Mouse (Mus musculus) embryonic facial prominence, embryonic 14.5 days (tissue): ENCODE measurements around the gene Mtx1. TPM values are rescaled to one million over a fixed set of nuclear protein-coding genes. Genes with fewer than 3 reads are reported as not detected.

Experiments used
- ATAC-seq: fragments of 200-750 bp; cut with Nextera tagmentation; 2 replicates; pipeline ENCODE4 v1.8.0; 2017; ENCODE audit warnings: low read depth, moderate number of reproducible peaks, moderate TSS enrichment
- DNase-seq: peaks from one replicate; pipeline ENCODE4 v3.0.0-alpha.2; 2015; ENCODE audit warnings: low spot score
- H3K27ac ChIP-seq: fragments of 300-500 bp; sonication (generic); replicated peaks from 2 replicates; pipeline ENCODE4 v1.5.1; 2014; ENCODE audit warnings: low read depth, mild to moderate bottlenecking, low read length, moderate library complexity
- H3K27me3 ChIP-seq: fragments of 300-500 bp; sonication (generic); replicated peaks from 2 replicates; pipeline ENCODE4 v1.6.1; 2014; ENCODE audit warnings: low read length; ENCODE audit not compliant: control insufficient read depth, insufficient read depth
- H3K36me3 ChIP-seq: fragments of 300-500 bp; sonication (generic); 2 replicates; pipeline ENCODE4 v1.6.1; 2014; ENCODE audit warnings: low read length, mixed read lengths; ENCODE audit not compliant: control insufficient read depth, insufficient read depth
- H3K4me1 ChIP-seq: fragments of 300-500 bp; sonication (generic); 2 replicates; pipeline ENCODE4 v1.6.1; 2014; ENCODE audit warnings: antibody characterized with exemption, low read length; ENCODE audit not compliant: control insufficient read depth, insufficient read depth
- H3K4me2 ChIP-seq: fragments of 300-500 bp; sonication (generic); 2 replicates; pipeline ENCODE4 v1.6.1; 2014; ENCODE audit warnings: low read depth, mild to moderate bottlenecking, low read length, moderate library complexity, mixed read lengths
- H3K4me3 ChIP-seq: fragments of 300-500 bp; sonication (generic); 2 replicates; pipeline ENCODE4 v1.5.1; 2014; ENCODE audit warnings: low read depth, mild to moderate bottlenecking, low read length
- H3K9ac ChIP-seq: fragments of 300-500 bp; sonication (generic); 2 replicates; pipeline ENCODE4 v1.6.1; 2014; ENCODE audit warnings: low read depth, mild to moderate bottlenecking, low read length, moderate library complexity, mixed read lengths
- H3K9me3 ChIP-seq: fragments of 300-500 bp; sonication (generic); 2 replicates; pipeline ENCODE4 v1.6.1; 2016; ENCODE audit warnings: low read length; ENCODE audit not compliant: control insufficient read depth
- WGBS: fragments of 180-500 bp; shearing (Covaris S2); extraction: QIAGEN DNeasy Blood & Tissue Kit; methylation state at CpG from one replicate; pipeline ENCODE4 v1.1.7; 2014; 5-methylcytosine and 5-hydroxymethylcytosine counted together
- polyA plus RNA-seq: library from polyadenylated mRNA; unstranded; fragments of >200 nt; fragmentation: Nextera tagmentation; extraction: Ambion mirVana; gene quantifications from 2 replicates; pipeline ENCODE4 v1.2.1, GENCODE M21; 2014

The Mtx1 gene
- polyA plus RNA-seq, 1 experiment from 2014 or later: 151 TPM

- Histone ChIP-seq H3K27ac (peak overlapping the region; percentile 86), H3K4me2 (peak overlapping the region; percentile 67), H3K36me3 (peaks cover 11% of the 10 kb centered on the region), H3K4me3 (peak overlapping the region; percentile 38), H3K9ac (peak overlapping the region; percentile 53), H3K4me1 (peaks cover 18% of the 10 kb centered on the region), H3K9me3 (no peaks in the 10 kb centered on the region), H3K27me3 (no peaks in the 10 kb centered on the region)
- ATAC-seq: peak; percentile 92
- DNase-seq: peak; percentile 99
- 4% methylated on average over 35 of the region's 41 CpGs for WGBS
Observed at GRCm38 (mm10) chr3:89227307-89228179, 655 bp upstream of the Mtx1 start.

- H3K9ac ChIP-seq: peak overlapping the region; percentile 52
- DNase-seq: no peak
- H3K4me2 ChIP-seq: peak overlapping the region; percentile 67
- no peak for ATAC-seq
- peak overlapping the region; percentile 71; the same call in 1 of the 2 replicates for H3K27ac ChIP-seq
- peak overlapping the region; percentile 38 for H3K4me3 ChIP-seq
- 25% methylated on average over 11 of the region's 11 CpGs for WGBS
- no peaks in the 10 kb centered on the region for H3K27me3 ChIP-seq
- peaks cover 18% of the 10 kb centered on the region for H3K4me1 ChIP-seq
- H3K36me3 ChIP-seq: peaks cover 14% of the 10 kb centered on the region
- no peaks in the 10 kb centered on the region for H3K9me3 ChIP-seq
Observed at GRCm38 (mm10) chr3:89226361-89226760, 527 bp downstream of the Mtx1 start.

- Histone ChIP-seq H3K27me3 (no peaks in the 10 kb centered on the region), H3K4me1 (peaks cover 18% of the 10 kb centered on the region), H3K27ac (no peak overlapping the region), H3K36me3 (peaks cover 19% of the 10 kb centered on the region), H3K9me3 (no peaks in the 10 kb centered on the region), H3K9ac (peak overlapping the region; percentile 52; the same call in 1 of the 2 replicates), H3K4me3 (peak overlapping the region; percentile 38; the same call in 1 of the 2 replicates), H3K4me2 (peak overlapping the region; percentile 67)
- ATAC-seq (0 out of 2 replicates have a peak, but pooled peaks have one; percentile 2), DNase-seq (peak; percentile 67)
- WGBS: 42% methylated on average over 4 of the region's 4 CpGs
Observed at GRCm38 (mm10) chr3:89225918-89226317, 970 bp downstream of the Mtx1 start.

- 0 out of 2 replicates have a peak overlapping the region, but pooled peaks have one; percentile 3 for H3K4me3 ChIP-seq
Observed at GRCm38 (mm10) chr3:89225321-89225815, 1.5 kb downstream of the Mtx1 start.

GRCm38 (mm10) chr3:89224796-89225195 is 2.1 kb downstream of the Mtx1 start:
- no peak for ATAC-seq
- peaks cover 20% of the 10 kb centered on the region for H3K36me3 ChIP-seq
- no peaks in the 10 kb centered on the region for H3K27me3 ChIP-seq
- DNase-seq: no peak
- 77% methylated on average over 11 of the region's 11 CpGs for WGBS
- peaks cover 18% of the 10 kb centered on the region for H3K4me1 ChIP-seq
- no peak overlapping the region for H3K27ac ChIP-seq
- H3K9ac ChIP-seq: no peak overlapping the region
- H3K4me2 ChIP-seq: 0 out of 2 replicates have a peak overlapping the region, but pooled peaks have one; percentile 67
- no peaks in the 10 kb centered on the region for H3K9me3 ChIP-seq
- H3K4me3 ChIP-seq: no peak overlapping the region

More at GRCm38 (mm10) chr3:89225321-89225815, 1.5 kb downstream of the Mtx1 start:
- DNase-seq (no peak), ATAC-seq (no peak)
- peak overlapping the region; percentile 67 for H3K4me2 ChIP-seq
- no peaks in the 10 kb centered on the region for H3K27me3 ChIP-seq
- H3K36me3 ChIP-seq: peaks cover 20% of the 10 kb centered on the region
- no peak overlapping the region for H3K9ac ChIP-seq
- H3K27ac ChIP-seq: no peak overlapping the region
- H3K4me1 ChIP-seq: peaks cover 18% of the 10 kb centered on the region
- H3K9me3 ChIP-seq: no peaks in the 10 kb centered on the region
- 55% methylated on average over 12 of the region's 12 CpGs for WGBS

GRCm38 (mm10) chr3:89221167-89221566 is 5.7 kb downstream of the Mtx1 start:
- 42% methylated on average over 5 of the region's 5 CpGs for WGBS
- Histone ChIP-seq H3K36me3 (peaks cover 20% of the 10 kb centered on the region), H3K9ac (0 out of 2 replicates have a peak overlapping the region, but pooled peaks have one; percentile 25), H3K27me3 (no peaks in the 10 kb centered on the region), H3K4me3 (no peak overlapping the region), H3K9me3 (no peaks in the 10 kb centered on the region), H3K4me2 (no peak overlapping the region), H3K27ac (no peak overlapping the region), H3K4me1 (0 out of 2 replicates have a peak, but pooled peaks cover 3% of the 10 kb centered on the region)
- no peak for DNase-seq
- no peak for ATAC-seq

GRCm38 (mm10) chr3:89219546-89219945 is 7.3 kb downstream of the Mtx1 start:
- 34% methylated on average over 8 of the region's 8 CpGs for WGBS

GRCm38 (mm10) chr3:89218271-89218670 is 8.6 kb downstream of the Mtx1 start:
- DNase-seq: no peak
- ATAC-seq: no peak
- WGBS: 84% methylated on average over 1 of the region's 1 CpGs

More at GRCm38 (mm10) chr3:89219546-89219945, 7.3 kb downstream of the Mtx1 start:
- H3K27me3 ChIP-seq: no peaks in the 10 kb centered on the region
- peak overlapping the region; percentile 11; the same call in 1 of the 2 replicates for H3K9ac ChIP-seq
- no peak overlapping the region for H3K4me3 ChIP-seq
- peaks cover 13% of the 10 kb centered on the region; the same call in 1 of the 2 replicates for H3K36me3 ChIP-seq
- H3K9me3 ChIP-seq: no peaks in the 10 kb centered on the region
- DNase-seq (no peak), ATAC-seq (no peak)
- H3K4me2 ChIP-seq: no peak overlapping the region
- peaks cover 4% of the 10 kb centered on the region; the same call in 1 of the 2 replicates for H3K4me1 ChIP-seq
- H3K27ac ChIP-seq: no peak overlapping the region

More at GRCm38 (mm10) chr3:89218271-89218670, 8.6 kb downstream of the Mtx1 start:
- H3K4me3 ChIP-seq: no peak overlapping the region
- no peak overlapping the region for H3K4me2 ChIP-seq
- no peak overlapping the region for H3K9ac ChIP-seq
- peaks cover 10% of the 10 kb centered on the region; the same call in 1 of the 2 replicates for H3K36me3 ChIP-seq
- H3K27me3 ChIP-seq: no peaks in the 10 kb centered on the region
- H3K9me3 ChIP-seq: no peaks in the 10 kb centered on the region
- no peak overlapping the region for H3K27ac ChIP-seq
- H3K4me1 ChIP-seq: peaks cover 4% of the 10 kb centered on the region; the same call in 1 of the 2 replicates
